Mouse (Mus musculus) bone marrow macrophage, adult 2 months (primary cell): Measurements from ENCODE around the gene Gm20388.

Experiments used
- CTCF ChIP-seq: IDR thresholded peaks from 2 replicates; pipeline ENCODE4 v1.5.1; 2012; ENCODE audit warnings: low read depth, mild to moderate bottlenecking, low read length, moderate library complexity
- POLR2A ChIP-seq: IDR thresholded peaks from 2 replicates; pipeline ENCODE4 v1.6.1; 2012; ENCODE audit warnings: mild to moderate bottlenecking, low read depth, low read length, borderline replicate concordance

DNA sequence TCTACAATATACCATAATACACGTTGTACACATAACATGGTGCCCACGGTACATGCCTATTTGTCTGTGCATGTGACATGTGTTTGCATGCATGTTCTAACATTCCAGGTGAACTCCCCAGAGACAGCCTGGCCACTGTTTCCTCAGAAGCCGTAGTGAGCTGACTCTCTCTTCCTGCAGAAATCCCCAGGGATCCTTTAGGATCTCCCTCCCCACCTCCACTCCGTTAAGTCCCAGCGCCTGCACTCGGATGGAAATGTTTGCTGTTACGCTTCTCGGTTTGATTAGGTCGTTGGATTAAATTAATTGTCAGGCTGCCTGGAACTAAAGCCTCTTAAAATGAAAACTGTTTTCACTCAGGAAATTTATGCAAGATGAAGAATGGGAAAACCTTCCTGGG, 4352.4 kb downstream of the Gm20388 start:
- TF ChIP-seq POLR2A = no peak
- TF ChIP-seq CTCF = no peak
